Mouse (Mus musculus) cerebellum, postnatal 14 days (tissue): ENCODE data around the gene Cfap73.

Source experiments
- DNase-seq, 2 experiments: peaks; one replicate each; pipeline ENCODE4 v3.0.0; 2021; ENCODE audit warnings: mixed read lengths in 2 of 2

Gene Cfap73

GRCm38 (mm10) chr5:120647814-120648491, 13.9 kb upstream of the Cfap73 start:
- peak in 1 of 2 experiments; percentile 22 for DNase-seq

- DNase-seq: no peak
Observed at GRCm38 (mm10) chr5:120647361-120647760, 13.3 kb upstream of the Cfap73 start.

- peak; percentile 66 to 70 for DNase-seq
Observed at GRCm38 (mm10) chr5:120645851-120646250, 11.8 kb upstream of the Cfap73 start.

- DNase-seq: no peak
Observed at GRCm38 (mm10) chr5:120644227-120644626, 10.2 kb upstream of the Cfap73 start.

GRCm38 (mm10) chr5:120643365-120644085, 9.5 kb upstream of the Cfap73 start:
- peak; percentile 83 to 84 for DNase-seq

GRCm38 (mm10) chr5:120640094-120640493, 6.1 kb upstream of the Cfap73 start:
- DNase-seq: no peak

GRCm38 (mm10) chr5:120635633-120636032, 1.6 kb upstream of the Cfap73 start:
- DNase-seq: no peak

- no peak for DNase-seq
Observed at GRCm38 (mm10) chr5:120634860-120635259, 825 bp upstream of the Cfap73 start.

- DNase-seq: no peak
Observed at GRCm38 (mm10) chr5:120631892-120632291, 2.1 kb downstream of the Cfap73 start.

GRCm38 (mm10) chr5:120631128-120631527, 2.9 kb downstream of the Cfap73 start:
- no peak for DNase-seq

GRCm38 (mm10) chr5:120628624-120629023, 5.4 kb downstream of the Cfap73 start:
- DNase-seq: peak in 1 of 2 experiments; percentile 71

GRCm38 (mm10) chr5:120627515-120628300, 6.3 kb downstream of the Cfap73 start:
- no peak for DNase-seq

GRCm38 (mm10) chr5:120626399-120626798, 7.6 kb downstream of the Cfap73 start:
- peak in 1 of 2 experiments; percentile 38 for DNase-seq

GRCm38 (mm10) chr5:120624427-120624826, 9.6 kb downstream of the Cfap73 start:
- peak; percentile 59 to 72 for DNase-seq

- DNase-seq: peak in 1 of 2 experiments; percentile 17
Observed at GRCm38 (mm10) chr5:120622198-120622851, 11.7 kb downstream of the Cfap73 start.

- peak in 1 of 2 experiments; percentile 32 for DNase-seq
Observed at GRCm38 (mm10) chr5:120621846-120622197, 12.2 kb downstream of the Cfap73 start.

- DNase-seq: no peak
Observed at GRCm38 (mm10) chr5:120621078-120621765, 12.8 kb downstream of the Cfap73 start.

GRCm38 (mm10) chr5:120620375-120621077, 13.5 kb downstream of the Cfap73 start:
- DNase-seq: peak; percentile 93

GRCm38 (mm10) chr5:120619201-120619600, 14.8 kb downstream of the Cfap73 start:
- DNase-seq: peak; percentile 82 to 92

- no peak for DNase-seq
Observed at GRCm38 (mm10) chr5:120618778-120619177, 15.3 kb downstream of the Cfap73 start.

- peak in 1 of 2 experiments; percentile 83 for DNase-seq
Observed at GRCm38 (mm10) chr5:120615903-120616302, 18.1 kb downstream of the Cfap73 start.
